Mouse (Mus musculus): ENCODE data around the gene Gm525. TPM values are rescaled to one million over a fixed set of nuclear protein-coding genes. Genes with fewer than 3 reads are reported as not detected.
A peak's percentile ranks its signal among the peaks of the same experiment; 100 is the strongest.

Gm525 gene
- polyA plus RNA-seq, 1 experiment from 2014 or later, result not detected

- WGBS (ENCODE audit: insufficient replicate concordance), result under 1% methylated on average over 9 of the region's 9 CpGs
- Histone ChIP-seq H3K36me3 (no peaks in the 10 kb centered on the region), H3K4me2 (peak overlapping the region; percentile 68), H3K27me3 (replicated peaks) (0 out of 2 replicates have a peak, but pooled peaks cover 5% of the 10 kb centered on the region), H3K4me3 (peak overlapping the region; percentile 48), H3K9me3 (replicated peaks) (no peaks in the 10 kb centered on the region), H3K9ac (no peak overlapping the region), H3K27ac (no peak overlapping the region), H3K4me1 (peaks cover 16% of the 10 kb centered on the region)
- peak; percentile 85 for ATAC-seq
Measured at GRCm38 (mm10) chr11:89100403-89100802, 26.8 kb downstream of the Gm525 start.

- peak overlapping the region; percentile 68 for H3K4me2 ChIP-seq
- H3K27ac ChIP-seq, result no peak overlapping the region
- no peaks in the 10 kb centered on the region for H3K9me3 ChIP-seq (replicated peaks)
- ATAC-seq, result peak; percentile 57; the same call in 1 of the 2 replicates
- H3K27me3 ChIP-seq (replicated peaks), result 0 out of 2 replicates have a peak, but pooled peaks cover 5% of the 10 kb centered on the region
- WGBS (ENCODE audit: insufficient replicate concordance), result 13% methylated on average over 17 of the region's 17 CpGs
- H3K9ac ChIP-seq, result peak overlapping the region; percentile 51
- peaks cover 16% of the 10 kb centered on the region for H3K4me1 ChIP-seq
- no peaks in the 10 kb centered on the region for H3K36me3 ChIP-seq
- peak overlapping the region; percentile 48 for H3K4me3 ChIP-seq
Measured at GRCm38 (mm10) chr11:89100826-89101321, 27.2 kb downstream of the Gm525 start.

GRCm38 (mm10) chr11:89103166-89103565 lies 29.5 kb downstream of the Gm525 start:
- peaks cover 21% of the 10 kb centered on the region for H3K4me1 ChIP-seq
- no peak for ATAC-seq
- H3K27ac ChIP-seq, result no peak overlapping the region
- H3K9me3 ChIP-seq (replicated peaks), result no peaks in the 10 kb centered on the region
- no peak overlapping the region for H3K4me3 ChIP-seq
- H3K36me3 ChIP-seq, result no peaks in the 10 kb centered on the region
- no peak overlapping the region for H3K9ac ChIP-seq
- H3K27me3 ChIP-seq (replicated peaks), result 0 out of 2 replicates have a peak, but pooled peaks cover 5% of the 10 kb centered on the region
- no peak overlapping the region for H3K4me2 ChIP-seq
- 74% methylated on average over 14 of the region's 14 CpGs for WGBS (ENCODE audit: insufficient replicate concordance)

GRCm38 (mm10) chr11:89105211-89105610 lies 31.6 kb downstream of the Gm525 start:
- Histone ChIP-seq H3K36me3 (no peaks in the 10 kb centered on the region), H3K4me3 (no peak overlapping the region), H3K9ac (no peak overlapping the region), H3K27me3 (replicated peaks) (0 out of 2 replicates have a peak, but pooled peaks cover 12% of the 10 kb centered on the region), H3K4me1 (peaks cover 19% of the 10 kb centered on the region), H3K27ac (no peak overlapping the region), H3K4me2 (no peak overlapping the region), H3K9me3 (replicated peaks) (no peaks in the 10 kb centered on the region)
- 80% methylated on average over 8 of the region's 8 CpGs for WGBS (ENCODE audit: insufficient replicate concordance)
- ATAC-seq, result no peak

GRCm38 (mm10) chr11:89105823-89106222 lies 32.2 kb downstream of the Gm525 start:
- WGBS (ENCODE audit: insufficient replicate concordance), result 69% methylated on average over 11 of the region's 11 CpGs

GRCm38 (mm10) chr11:89107180-89107807 lies 33.7 kb downstream of the Gm525 start:
- WGBS (ENCODE audit: insufficient replicate concordance), result 29% methylated on average over 12 of the region's 12 CpGs

More at GRCm38 (mm10) chr11:89105823-89106222, 32.2 kb downstream of the Gm525 start:
- H3K27ac ChIP-seq, result no peak overlapping the region
- no peak overlapping the region for H3K9ac ChIP-seq
- H3K4me1 ChIP-seq, result peaks cover 13% of the 10 kb centered on the region
- no peaks in the 10 kb centered on the region for H3K9me3 ChIP-seq (replicated peaks)
- no peak for ATAC-seq
- no peak overlapping the region for H3K4me2 ChIP-seq
- no peak overlapping the region for H3K4me3 ChIP-seq
- H3K36me3 ChIP-seq, result no peaks in the 10 kb centered on the region
- H3K27me3 ChIP-seq (replicated peaks), result 0 out of 2 replicates have a peak, but pooled peaks cover 12% of the 10 kb centered on the region

GRCm38 (mm10) chr11:89124411-89124810 lies 50.8 kb downstream of the Gm525 start:
- no peak overlapping the region for H3K9ac ChIP-seq
- ATAC-seq, result no peak
- H3K4me3 ChIP-seq, result no peak overlapping the region
- no peaks in the 10 kb centered on the region for H3K9me3 ChIP-seq (replicated peaks)
- peaks cover 11% of the 10 kb centered on the region; the same call in 1 of the 2 replicates for H3K27me3 ChIP-seq (replicated peaks)
- H3K4me2 ChIP-seq, result 0 out of 2 replicates have a peak overlapping the region, but pooled peaks have one; percentile 2
- 12% methylated on average over 13 of the region's 13 CpGs for WGBS (ENCODE audit: insufficient replicate concordance)
- H3K4me1 ChIP-seq, result peaks cover 9% of the 10 kb centered on the region; the same call in 1 of the 2 replicates
- no peak overlapping the region for H3K27ac ChIP-seq
- H3K36me3 ChIP-seq, result no peaks in the 10 kb centered on the region

More at GRCm38 (mm10) chr11:89107180-89107807, 33.7 kb downstream of the Gm525 start:
- Histone ChIP-seq H3K36me3 (no peaks in the 10 kb centered on the region), H3K4me3 (no peak overlapping the region), H3K27ac (no peak overlapping the region), H3K9me3 (replicated peaks) (no peaks in the 10 kb centered on the region), H3K9ac (no peak overlapping the region), H3K27me3 (replicated peaks) (0 out of 2 replicates have a peak, but pooled peaks cover 6% of the 10 kb centered on the region), H3K4me2 (no peak overlapping the region), H3K4me1 (peaks cover 5% of the 10 kb centered on the region; the same call in 1 of the 2 replicates)
- no peak for ATAC-seq

GRCm38 (mm10) chr11:89130856-89131255 lies 57.2 kb downstream of the Gm525 start:
- no peak overlapping the region for H3K27ac ChIP-seq
- H3K9me3 ChIP-seq (replicated peaks), result no peaks in the 10 kb centered on the region
- WGBS (ENCODE audit: insufficient replicate concordance), result 22% methylated on average over 4 of the region's 4 CpGs
- no peak overlapping the region for H3K4me2 ChIP-seq
- no peak overlapping the region for H3K4me3 ChIP-seq
- no peaks in the 10 kb centered on the region for H3K4me1 ChIP-seq
- no peaks in the 10 kb centered on the region for H3K36me3 ChIP-seq
- no peaks in the 10 kb centered on the region for H3K27me3 ChIP-seq (replicated peaks)
- ATAC-seq, result no peak
- H3K9ac ChIP-seq, result no peak overlapping the region

- no peak overlapping the region for H3K9ac ChIP-seq
- H3K4me2 ChIP-seq, result no peak overlapping the region
- H3K27ac ChIP-seq, result no peak overlapping the region
- no peaks in the 10 kb centered on the region for H3K9me3 ChIP-seq (replicated peaks)
- no peak for ATAC-seq
- 65% methylated on average over 7 of the region's 7 CpGs for WGBS (ENCODE audit: insufficient replicate concordance)
- H3K4me3 ChIP-seq, result no peak overlapping the region
- H3K36me3 ChIP-seq, result no peaks in the 10 kb centered on the region
- no peaks in the 10 kb centered on the region for H3K27me3 ChIP-seq (replicated peaks)
- no peaks in the 10 kb centered on the region for H3K4me1 ChIP-seq
Measured at GRCm38 (mm10) chr11:89132406-89132805, 58.8 kb downstream of the Gm525 start.

GRCm38 (mm10) chr11:89134211-89134610 lies 60.6 kb downstream of the Gm525 start:
- H3K27ac ChIP-seq, result no peak overlapping the region
- no peak overlapping the region for H3K4me2 ChIP-seq
- no peaks in the 10 kb centered on the region for H3K36me3 ChIP-seq
- no peaks in the 10 kb centered on the region for H3K9me3 ChIP-seq (replicated peaks)
- WGBS (ENCODE audit: insufficient replicate concordance), result 42% methylated on average over 2 of the region's 2 CpGs
- H3K4me3 ChIP-seq, result no peak overlapping the region
- no peaks in the 10 kb centered on the region for H3K4me1 ChIP-seq
- H3K9ac ChIP-seq, result no peak overlapping the region
- ATAC-seq, result no peak
- no peaks in the 10 kb centered on the region for H3K27me3 ChIP-seq (replicated peaks)

- Histone ChIP-seq H3K4me1 (no peaks in the 10 kb centered on the region), H3K4me2 (no peak overlapping the region), H3K9me3 (replicated peaks) (no peaks in the 10 kb centered on the region), H3K4me3 (no peak overlapping the region), H3K36me3 (no peaks in the 10 kb centered on the region), H3K9ac (no peak overlapping the region), H3K27ac (no peak overlapping the region), H3K27me3 (replicated peaks) (no peaks in the 10 kb centered on the region)
- 81% methylated on average over 2 of the region's 2 CpGs for WGBS (ENCODE audit: insufficient replicate concordance)
- ATAC-seq, result no peak
Measured at GRCm38 (mm10) chr11:89137915-89138314, 64.3 kb downstream of the Gm525 start.

Measured in liver, embryonic 12.5 days (tissue).